Mouse (Mus musculus) MEL (cell line): ENCODE data around the gene Gria1. TPM values are rescaled to one million over a fixed set of nuclear protein-coding genes. Genes with fewer than 3 reads are reported as not detected.

Experiments
- DNase-seq: peaks from one replicate; pipeline ENCODE4 v3.0.0; 2011; ENCODE audit warnings: low read depth, low spot score
- H3K27ac ChIP-seq: 2 replicates; pipeline ENCODE4 v1.5.1; 2012; ENCODE audit warnings: low read depth, mild to moderate bottlenecking, control low read depth, low read length, moderate library complexity; ENCODE audit not compliant: control insufficient read depth
- H3K27me3 ChIP-seq, 2 experiments: fragments of 150-350 bp in 1 of 2; sonication (generic) in 1 of 2; 2 replicates each; pipeline ENCODE4 v1.6.1; 2012; ENCODE audit warnings: low read length in 2 of 2, mild to moderate bottlenecking in 2 of 2, improper control_type of control experiment in 1 of 2, moderate library complexity in 1 of 2; ENCODE audit not compliant: insufficient read depth in 2 of 2, control insufficient read depth in 1 of 2
- H3K36me3 ChIP-seq, 2 experiments: 2 replicates each; pipeline ENCODE4 v1.6.1; 2012 to 2014; ENCODE audit warnings: low read length in 2 of 2, improper control_type of control experiment in 1 of 2, inconsistent platforms in 1 of 2, mild to moderate bottlenecking in 1 of 2; ENCODE audit not compliant: insufficient read depth in 2 of 2, control insufficient read depth in 1 of 2
- H3K4me1 ChIP-seq, 2 experiments: fragments of 150-350 bp in 1 of 2; sonication (generic) in 1 of 2; 2 replicates each; pipeline ENCODE4 v1.6.1; 2012; ENCODE audit warnings: low read length in 2 of 2, improper control_type of control experiment in 1 of 2, mild to moderate bottlenecking in 1 of 2; ENCODE audit not compliant: insufficient read depth in 2 of 2, control insufficient read depth in 1 of 2
- H3K4me3 ChIP-seq, 2 experiments: fragments of 150-350 bp in 1 of 2; sonication (generic) in 1 of 2; 2 replicates each; pipeline ENCODE4 v1.5.1; 2012; ENCODE audit warnings: low read depth in 2 of 2, low read length in 2 of 2, mild to moderate bottlenecking in 2 of 2, moderate library complexity in 2 of 2, control low read depth in 1 of 2, improper control_type of control experiment in 1 of 2; ENCODE audit not compliant: control insufficient read depth in 1 of 2, insufficient read depth in 1 of 2
- H3K79me2 ChIP-seq: 2 replicates; pipeline ENCODE4 v1.6.1; 2012; ENCODE audit warnings: mild to moderate bottlenecking, low read length, moderate library complexity; ENCODE audit not compliant: control insufficient read depth, poor library complexity, insufficient read depth
- H3K9ac ChIP-seq: 2 replicates; pipeline ENCODE4 v1.6.1; 2012; ENCODE audit warnings: low read depth, mild to moderate bottlenecking, control low read depth, low read length, moderate library complexity; ENCODE audit not compliant: control insufficient read depth, poor library complexity, severe bottlenecking
- H3K9me3 ChIP-seq: fragments of 150-350 bp; sonication (generic); replicated peaks from 2 replicates; pipeline ENCODE4 v1.6.1; 2012; ENCODE audit warnings: mild to moderate bottlenecking, low read length, improper control_type of control experiment, moderate library complexity; ENCODE audit not compliant: insufficient read depth
- CHD2 ChIP-seq: IDR thresholded peaks from 2 replicates; pipeline ENCODE4 v1.6.1; 2011; ENCODE audit warnings: low read length, improper control_type of control experiment
- E2F4 ChIP-seq: IDR thresholded peaks from 2 replicates; pipeline ENCODE4 v1.6.1; 2011; ENCODE audit warnings: low read depth, low read length, improper control_type of control experiment, borderline replicate concordance
- ELF1 ChIP-seq: IDR thresholded peaks from 2 replicates; pipeline ENCODE4 v1.6.1; 2014; ENCODE audit warnings: low read depth, mild to moderate bottlenecking, inconsistent platforms, low read length, improper control_type of control experiment, moderate library complexity
- EP300 ChIP-seq, 2 experiments: IDR thresholded peaks; 2 replicates each; pipeline ENCODE4 v1.6.1; 2011; ENCODE audit warnings: improper control_type of control experiment in 2 of 2, low read length in 2 of 2, low read depth in 1 of 2, mild to moderate bottlenecking in 1 of 2
- GABPA ChIP-seq: IDR thresholded peaks from 2 replicates; pipeline ENCODE4 v1.6.1; 2012; ENCODE audit warnings: low read depth, mild to moderate bottlenecking, inconsistent platforms, low read length, improper control_type of control experiment, moderate library complexity
- GATA1 ChIP-seq: IDR thresholded peaks from 2 replicates; pipeline ENCODE4 v1.6.1; 2011; ENCODE audit warnings: low read depth, low read length, improper control_type of control experiment
- HCFC1 ChIP-seq: IDR thresholded peaks from 2 replicates; pipeline ENCODE4 v1.6.1; 2012; ENCODE audit warnings: low read depth, mild to moderate bottlenecking, inconsistent platforms, low read length, improper control_type of control experiment, moderate library complexity
- KAT2A ChIP-seq: conservative IDR thresholded peaks from 2 replicates; pipeline ENCODE4 v1.6.1; 2012; ENCODE audit warnings: low read depth, low read length, improper control_type of control experiment, inconsistent platforms
- MAX ChIP-seq: IDR thresholded peaks from 2 replicates; pipeline ENCODE4 v1.6.1; 2011; ENCODE audit warnings: low read length, improper control_type of control experiment
- MAZ ChIP-seq: IDR thresholded peaks from 2 replicates; pipeline ENCODE4 v1.6.1; 2012; ENCODE audit warnings: low read depth, mild to moderate bottlenecking, inconsistent platforms, low read length, improper control_type of control experiment
- MXI1 ChIP-seq: IDR thresholded peaks from 2 replicates; pipeline ENCODE4 v1.6.1; 2011; ENCODE audit warnings: mild to moderate bottlenecking, low read depth, low read length, improper control_type of control experiment
- MYC ChIP-seq: IDR thresholded peaks from 2 replicates; pipeline ENCODE4 v1.6.1; 2011; ENCODE audit warnings: low read depth, mild to moderate bottlenecking, low read length, improper control_type of control experiment, moderate library complexity
- POLR2A ChIP-seq, 2 experiments: IDR thresholded peaks; 2 replicates each; pipeline ENCODE4 v1.6.1; 2011 to 2012; ENCODE audit warnings: low read length in 2 of 2, mild to moderate bottlenecking in 2 of 2, control low read depth in 1 of 2, improper control_type of control experiment in 1 of 2, low read depth in 1 of 2, moderate library complexity in 1 of 2; ENCODE audit not compliant: control insufficient read depth in 1 of 2, insufficient read depth in 1 of 2, poor library complexity in 1 of 2
- POLR2AphosphoS2 ChIP-seq: IDR thresholded peaks from 2 replicates; pipeline ENCODE4 v1.6.1; 2011; ENCODE audit warnings: low read length, improper control_type of control experiment
- RAD21 ChIP-seq: IDR thresholded peaks from 2 replicates; pipeline ENCODE4 v1.6.1; 2011; ENCODE audit warnings: mild to moderate bottlenecking, low read depth, low read length, improper control_type of control experiment
- SIN3A ChIP-seq: IDR thresholded peaks from 2 replicates; pipeline ENCODE4 v1.6.1; 2012; ENCODE audit warnings: low read length, improper control_type of control experiment, inconsistent platforms
- SMC3 ChIP-seq: IDR thresholded peaks from 2 replicates; pipeline ENCODE4 v1.6.1; 2011; ENCODE audit warnings: low read depth, low read length, improper control_type of control experiment
- TAL1 ChIP-seq: IDR thresholded peaks from 2 replicates; pipeline ENCODE4 v1.6.1; 2012; ENCODE audit warnings: mild to moderate bottlenecking, inconsistent platforms, low read length, moderate library complexity, mixed read lengths
- TBP ChIP-seq: IDR thresholded peaks from 2 replicates; pipeline ENCODE4 v1.8.0; 2011; ENCODE audit warnings: low read depth, low read length, improper control_type of control experiment
- ZC3H11A ChIP-seq: IDR thresholded peaks from 2 replicates; pipeline ENCODE4 v1.6.1; 2012; ENCODE audit warnings: low read depth, mild to moderate bottlenecking, inconsistent platforms, low read length, improper control_type of control experiment
- ZKSCAN1 ChIP-seq: IDR thresholded peaks from 2 replicates; pipeline ENCODE4 v1.6.1; 2012; ENCODE audit warnings: low read depth, mild to moderate bottlenecking, inconsistent platforms, low read length, improper control_type of control experiment, moderate library complexity
- ZMIZ1 ChIP-seq: IDR thresholded peaks from 2 replicates; pipeline ENCODE4 v1.6.1; 2012; ENCODE audit warnings: low read depth, mild to moderate bottlenecking, inconsistent platforms, low read length, improper control_type of control experiment, moderate library complexity
- ZNF384 ChIP-seq: IDR thresholded peaks from 2 replicates; pipeline ENCODE4 v1.6.1; 2012; ENCODE audit warnings: low read depth, mild to moderate bottlenecking, inconsistent platforms, low read length, improper control_type of control experiment
- polyA plus RNA-seq, 2 experiments: library from polyadenylated mRNA; stranded (reverse) in 1 of 2; unstranded in 1 of 2; fragments of >175 nt in 1 of 2; fragments of >200 nt in 1 of 2; gene quantifications; 2 replicates each; pipeline versions ENCODE4 v1.2.1 to v1.2.4; 2012; ENCODE audit warnings: low replicate concordance in 2 of 2, low read depth in 1 of 2; ENCODE audit not compliant: insufficient read length in 2 of 2, insufficient read depth in 1 of 2, missing spikeins in 1 of 2
- total RNA-seq: library from RNA; depleted of rRNA; stranded (reverse); fragments of 300-350 nt; gene quantifications from 2 replicates; pipeline ENCODE4 v1.2.3, GENCODE M21; 2012

The Gria1 gene
- total and polyA plus RNA-seq, 3 experiments, result not detected

GRCm38 (mm10) chr11:57239758-57240157, 228.6 kb downstream of the Gria1 start:
- no peaks in the 10 kb centered on the region for H3K27me3 ChIP-seq
- no peak overlapping the region for H3K9ac ChIP-seq
- H3K4me3 ChIP-seq, result no peak overlapping the region
- no peak overlapping the region for H3K27ac ChIP-seq
- no peak for TF ChIP-seq EP300 (IDR thresholded peaks at IDR 0.05; ENCODE audit: low read depth in 1 of 2, low read length in 2 of 2)
- no peak for TF ChIP-seq ZMIZ1
- no peak for TF ChIP-seq ELF1
- TF ChIP-seq HCFC1, result no peak
- TF ChIP-seq ZC3H11A, result no peak
- TF ChIP-seq KAT2A, result no peak
- no peak for TF ChIP-seq GATA1
- no peak for TF ChIP-seq ZKSCAN1
- TF ChIP-seq SIN3A, result no peak
- H3K9me3 ChIP-seq, result no peaks in the 10 kb centered on the region; the same call in 1 of the 2 replicates
- H3K4me1 ChIP-seq, result no peaks in the 10 kb centered on the region
- no peak for DNase-seq
- no peaks in the 10 kb centered on the region for H3K79me2 ChIP-seq
- H3K36me3 ChIP-seq, result no peaks in the 10 kb centered on the region

- Histone ChIP-seq H3K4me3 (no peak overlapping the region), H3K4me1 (no peaks in the 10 kb centered on the region), H3K9ac (no peak overlapping the region), H3K27me3 (no peaks in the 10 kb centered on the region), H3K9me3 (no peaks in the 10 kb centered on the region; the same call in 1 of the 2 replicates), H3K27ac (no peak overlapping the region), H3K36me3 (no peaks in the 10 kb centered on the region), H3K79me2 (no peaks in the 10 kb centered on the region)
- DNase-seq, result no peak
- TF ChIP-seq SMC3, result no peak
- no peak for TF ChIP-seq POLR2A (IDR thresholded peaks at IDR 0.05; ENCODE audit: control insufficient read depth in 1 of 2, insufficient read depth in 1 of 2, low read depth in 1 of 2, low read length in 2 of 2, poor library complexity in 1 of 2)
- no peak for TF ChIP-seq RAD21
- no peak for TF ChIP-seq CHD2
- no peak for TF ChIP-seq GATA1
- TF ChIP-seq MAX, result no peak
- TF ChIP-seq ZNF384, result no peak
- TF ChIP-seq ZKSCAN1, result no peak
- no peak for TF ChIP-seq ELF1
- no peak for TF ChIP-seq TAL1
- no peak for TF ChIP-seq MYC
- TF ChIP-seq E2F4, result no peak
- no peak for TF ChIP-seq GABPA
- no peak for TF ChIP-seq POLR2AphosphoS2
- TF ChIP-seq MXI1, result no peak
- TF ChIP-seq TBP, result no peak
- TF ChIP-seq MAZ, result no peak
These were observed 232.6 kb downstream of the Gria1 start for GRCm38 (mm10) chr11:57243835-57244234.
